8 mouse cellular contexts compared by ENCODE assay signal in genomic region chr4:59036490-59037127, GRCm38 (mm10). TPM values are rescaled to one million over a fixed set of nuclear protein-coding genes. Genes with fewer than 3 reads are reported as not detected.
DNase-seq lines count a peak whose midpoint lies in the region; ATAC-seq lines count a peak whose summit lies in the region.

No protein-coding gene starts in this region.

- no peak overlapping the region for H3K4me3 ChIP-seq in embryonic facial prominence, embryonic 10.5 days
- no peak overlapping the region for H3K4me3 ChIP-seq in kidney, embryonic 15.5 days (replicated peaks)
- H3K4me3 ChIP-seq in liver, embryonic 13.5 days (replicated peaks), result peak overlapping the region; percentile 77; the same call in 1 of the 2 replicates
- H3K4me3 ChIP-seq in stomach, embryonic 14.5 days (ENCODE audit: low read depth, low read length), result no peak overlapping the region

- no peak overlapping the region for H3K9ac ChIP-seq in kidney, embryonic 15.5 days
- peak overlapping the region; percentile 7; the same call in 1 of the 2 replicates for H3K9ac ChIP-seq in liver, embryonic 13.5 days
- no peak overlapping the region for H3K9ac ChIP-seq in stomach, embryonic 14.5 days (replicated peaks; ENCODE audit: low read depth, low read length)

- H3K27me3 ChIP-seq in embryonic facial prominence, embryonic 10.5 days (replicated peaks; ENCODE audit: low read depth, poor library complexity, severe bottlenecking), result no peaks in the 10 kb centered on the region
- no peaks in the 10 kb centered on the region for H3K27me3 ChIP-seq in kidney, embryonic 15.5 days
- H3K27me3 ChIP-seq in liver, embryonic 13.5 days, result no peaks in the 10 kb centered on the region
- no peaks in the 10 kb centered on the region for H3K27me3 ChIP-seq in stomach, embryonic 14.5 days (ENCODE audit: control insufficient read depth, insufficient read depth, low read length)

- H3K36me3 ChIP-seq in embryonic facial prominence, embryonic 10.5 days (replicated peaks), result peaks cover 30% of the 10 kb centered on the region
- peaks cover 27% of the 10 kb centered on the region for H3K36me3 ChIP-seq in kidney, embryonic 15.5 days
- H3K36me3 ChIP-seq in liver, embryonic 13.5 days, result peaks cover 3% of the 10 kb centered on the region; the same call in 1 of the 2 replicates
- peaks cover 7% of the 10 kb centered on the region; the same call in 1 of the 2 replicates for H3K36me3 ChIP-seq in stomach, embryonic 14.5 days (ENCODE audit: control insufficient read depth, insufficient read depth, low read length)

- H3K27ac ChIP-seq in embryonic facial prominence, embryonic 10.5 days (replicated peaks), result no peak overlapping the region
- no peak overlapping the region for H3K27ac ChIP-seq in kidney, embryonic 15.5 days
- H3K27ac ChIP-seq in liver, embryonic 13.5 days, result no peak overlapping the region
- H3K27ac ChIP-seq in stomach, embryonic 14.5 days (ENCODE audit: low read length), result no peak overlapping the region

- H3K4me2 ChIP-seq in kidney, embryonic 15.5 days, result peak overlapping the region; percentile 22; the same call in 1 of the 2 replicates
- H3K4me2 ChIP-seq in liver, embryonic 13.5 days, result peak overlapping the region; percentile 95
- no peak overlapping the region for H3K4me2 ChIP-seq in stomach, embryonic 14.5 days (replicated peaks; ENCODE audit: low read depth, low read length)

- H3K9me3 ChIP-seq in embryonic facial prominence, embryonic 10.5 days, result peaks cover 6% of the 10 kb centered on the region; the same call in 1 of the 2 replicates
- H3K9me3 ChIP-seq in kidney, embryonic 15.5 days (replicated peaks), result no peaks in the 10 kb centered on the region
- H3K9me3 ChIP-seq in liver, embryonic 13.5 days (replicated peaks), result no peaks in the 10 kb centered on the region
- no peaks in the 10 kb centered on the region for H3K9me3 ChIP-seq in stomach, embryonic 14.5 days (ENCODE audit: control insufficient read depth, low read depth, low read length)

- 0 out of 2 replicates have a peak, but pooled peaks have one; percentile 26 for ATAC-seq in kidney, embryonic 15.5 days (replicated peaks; ENCODE audit: low FRiP score)
- peak; percentile 36; the same call in 1 of the 2 replicates for ATAC-seq in liver, embryonic 13.5 days (ENCODE audit: low read depth)
- ATAC-seq in stomach, embryonic 14.5 days (ENCODE audit: insufficient number of reproducible peaks, insufficient read depth, low FRiP score, low read depth), result peak; percentile 15; the same call in 1 of the 2 replicates

- 46% methylated on average over 13 of the region's 13 CpGs for WGBS in embryonic facial prominence, embryonic 10.5 days
- 56% methylated on average over 13 of the region's 13 CpGs for WGBS in kidney, embryonic 15.5 days
- WGBS in liver, embryonic 13.5 days (ENCODE audit: insufficient replicate concordance), result 16% methylated on average over 13 of the region's 13 CpGs
- WGBS in stomach, embryonic 14.5 days, result 52% methylated on average over 13 of the region's 13 CpGs

- peaks cover 10% of the 10 kb centered on the region; the same call in 1 of the 2 replicates for H3K4me1 ChIP-seq in embryonic facial prominence, embryonic 10.5 days
- peaks cover 15% of the 10 kb centered on the region for H3K4me1 ChIP-seq in kidney, embryonic 15.5 days
- peaks cover 26% of the 10 kb centered on the region for H3K4me1 ChIP-seq in liver, embryonic 13.5 days (replicated peaks)
- H3K4me1 ChIP-seq in stomach, embryonic 14.5 days (ENCODE audit: control insufficient read depth, insufficient read depth, low read length), result 0 out of 2 replicates have a peak, but pooled peaks cover 3% of the 10 kb centered on the region

- peak; percentile 94 for DNase-seq in 3T3-L1 (ENCODE audit: low read depth, low spot score)
- peak; percentile 83 for DNase-seq in adrenal gland, postnatal 10 days
- DNase-seq in embryonic facial prominence, embryonic 10.5 days (ENCODE audit: low spot score), result peak; percentile 82
- peak; percentile 77 to 90 for DNase-seq in heart, adult 18-20 months
- DNase-seq in liver, embryonic 13.5 days, result peak; percentile 64
- peak; percentile 70 to 77 for DNase-seq in natural killer cell, adult 2 months (ENCODE audit: low spot score in 2 of 2)

RNA-seq across cellular contexts. Expression of gene Gng10, which starts 1.7 kb away (rescaled TPM):
- total RNA-seq in adrenal gland, postnatal 10 days (2021), result 10 to 100 TPM; 36.0 to 37.3 TPM
- 82.3 and 87.5 TPM in 2 replicates for polyA plus RNA-seq in embryonic facial prominence, embryonic 10.5 days (2016; fragmentation: Nextera tagmentation; extraction: Ambion mirVana)
- 10 to 100 TPM; 13.4 to 15.5 TPM for total RNA-seq in heart, adult 18-20 months (2021)
- 101 and 105 TPM in 2 replicates for polyA plus RNA-seq in kidney, embryonic 15.5 days (2015; fragmentation: Nextera tagmentation; extraction: Ambion mirVana)
- polyA plus RNA-seq in liver, embryonic 13.5 days (2015; fragmentation: Nextera tagmentation; extraction: Ambion mirVana), result 34.7 and 40.6 TPM in 2 replicates
- 150 and 173 TPM in 2 replicates for polyA plus RNA-seq in stomach, embryonic 14.5 days (2014; fragmentation: Nextera tagmentation; extraction: Ambion mirVana)

RNA-seq across cellular contexts. Expression of gene Gm20503, which starts 33.6 kb away (rescaled TPM):
- total RNA-seq in adrenal gland, postnatal 10 days (2021), result 1 to 10 TPM; 5.9 to 9.1 TPM
- 8.8 and 9.0 TPM in 2 replicates for polyA plus RNA-seq in embryonic facial prominence, embryonic 10.5 days (2016; fragmentation: Nextera tagmentation; extraction: Ambion mirVana)
- 1 to 10 TPM; 4.2 to 4.4 TPM for total RNA-seq in heart, adult 18-20 months (2021)
- polyA plus RNA-seq in kidney, embryonic 15.5 days (2015; fragmentation: Nextera tagmentation; extraction: Ambion mirVana), result 14.4 and 15.2 TPM in 2 replicates
- 8.0 and 9.3 TPM in 2 replicates for polyA plus RNA-seq in liver, embryonic 13.5 days (2015; fragmentation: Nextera tagmentation; extraction: Ambion mirVana)
- polyA plus RNA-seq in stomach, embryonic 14.5 days (2014; fragmentation: Nextera tagmentation; extraction: Ambion mirVana), result 10.2 and 11.8 TPM in 2 replicates

RNA-seq across cellular contexts. Expression of gene Dnajc25, which starts 41.7 kb away (rescaled TPM):
- 10 to 100 TPM; 19.1 to 19.4 TPM for total RNA-seq in adrenal gland, postnatal 10 days (2021)
- polyA plus RNA-seq in embryonic facial prominence, embryonic 10.5 days (2016; fragmentation: Nextera tagmentation; extraction: Ambion mirVana), result 6.9 and 8.2 TPM in 2 replicates
- total RNA-seq in heart, adult 18-20 months (2021), result 10 to 100 TPM; 19.8 to 22.3 TPM
- 10.2 and 10.9 TPM in 2 replicates for polyA plus RNA-seq in kidney, embryonic 15.5 days (2015; fragmentation: Nextera tagmentation; extraction: Ambion mirVana)
- 7.7 and 8.0 TPM in 2 replicates for polyA plus RNA-seq in liver, embryonic 13.5 days (2015; fragmentation: Nextera tagmentation; extraction: Ambion mirVana)
- 14.4 and 16.9 TPM in 2 replicates for polyA plus RNA-seq in stomach, embryonic 14.5 days (2014; fragmentation: Nextera tagmentation; extraction: Ambion mirVana)

RNA-seq across cellular contexts. Expression of gene Ptgr1, which starts 49.7 kb away (rescaled TPM):
- 10 to 100 TPM; 15.9 to 16.9 TPM for total RNA-seq in adrenal gland, postnatal 10 days (2021)
- polyA plus RNA-seq in embryonic facial prominence, embryonic 10.5 days (2016; fragmentation: Nextera tagmentation; extraction: Ambion mirVana), result 10.3 and 12.9 TPM in 2 replicates
- 1 to 10 TPM; 3.0 to 3.7 TPM for total RNA-seq in heart, adult 18-20 months (2021)
- polyA plus RNA-seq in kidney, embryonic 15.5 days (2015; fragmentation: Nextera tagmentation; extraction: Ambion mirVana), result 22.2 and 24.6 TPM in 2 replicates
- 18.1 and 19.6 TPM in 2 replicates for polyA plus RNA-seq in liver, embryonic 13.5 days (2015; fragmentation: Nextera tagmentation; extraction: Ambion mirVana)
- polyA plus RNA-seq in stomach, embryonic 14.5 days (2014; fragmentation: Nextera tagmentation; extraction: Ambion mirVana), result 63.4 and 67.3 TPM in 2 replicates
